Mouse (Mus musculus) megakaryocyte, embryonic 14.5 days (primary cell): Measurements from ENCODE around the gene Vrk3.

ENCODE experiments used
- FLI1 ChIP-seq: IDR thresholded peaks from 2 replicates; pipeline ENCODE4 v1.6.1; 2012; ENCODE audit warnings: low read length, inconsistent platforms, mixed read lengths
- GATA1 ChIP-seq: IDR thresholded peaks from 3 replicates; pipeline ENCODE4 v1.6.1; 2012; ENCODE audit warnings: mixed read lengths, low read length, inconsistent platforms, borderline replicate concordance

DNA sequence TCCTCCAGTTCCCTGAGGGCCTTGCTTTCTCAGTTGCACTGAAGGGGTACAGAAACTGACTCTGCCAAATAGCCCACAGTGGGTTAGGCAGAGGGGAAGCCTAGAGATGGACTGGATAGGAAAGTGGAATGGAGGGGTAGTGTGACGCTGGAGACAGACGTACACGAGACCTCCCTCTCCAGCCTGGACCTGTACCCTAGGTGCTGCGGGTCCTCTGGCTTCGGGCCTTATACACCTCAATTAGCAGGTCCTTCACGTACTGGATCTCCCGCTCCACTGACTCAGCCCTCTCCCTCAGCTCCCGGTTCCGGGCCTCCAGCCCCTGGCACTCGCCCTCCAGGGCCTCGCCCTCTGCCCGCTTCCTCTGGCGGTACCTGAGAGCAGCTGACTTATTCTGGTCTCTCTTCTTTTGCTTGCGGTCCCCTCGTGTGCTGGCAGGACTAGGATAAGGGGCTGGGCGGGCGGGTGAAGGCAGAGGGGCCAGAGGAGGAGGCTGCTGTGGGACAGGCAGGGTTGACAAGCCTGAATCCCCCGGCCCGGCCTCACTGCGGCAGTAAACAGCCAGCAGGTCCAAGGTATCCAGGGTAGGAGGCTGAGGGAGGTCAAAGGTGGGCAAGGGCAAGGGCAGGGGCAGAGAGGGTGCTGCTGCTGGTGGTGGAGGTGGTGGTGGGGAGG, 64.6 kb downstream of the Vrk3 start:
- no peak for TF ChIP-seq GATA1
- TF ChIP-seq FLI1, result no peak
